Mouse (Mus musculus) adrenal gland, postnatal 36 days (tissue): Measurements from ENCODE around the gene Tor2a. TPM values are rescaled to one million over a fixed set of nuclear protein-coding genes. Genes with fewer than 3 reads are reported as not detected.

ENCODE experiments used
- DNase-seq, 2 experiments: peaks; one replicate each; pipeline ENCODE4 v3.0.0; 2021; ENCODE audit warnings: mixed read lengths in 1 of 2
- microRNA-seq: library from miRNA; unstranded; fragments of <30 nt; microRNA quantifications from one replicate; pipeline ENCODE4 v1.2.0, GENCODE M21; 2021
- total RNA-seq, 2 experiments: library from RNA; stranded (reverse); gene quantifications; 2 replicates each; pipeline ENCODE4 v1.2.3; 2021

Gene Tor2a
- total RNA-seq, 2 experiments from 2014 or later, result 26.7 to 32.5 TPM

- DNase-seq, result no peak
These were observed 52.0 kb downstream of the Tor2a start for GRCm38 (mm10) chr2:32808816-32809566.

Small RNA genes lying within 50 kb of the gene (microRNA-seq; reads per million reads assigned to microRNA genes)
- gene Mir2861, result not detected
- gene Mir3960, result not detected

Other genes starting within 250 kb of the Tor2a start
- 10 to 100 TPM; 21.5 to 34.8 TPM for gene Fam102a, start 221.9 kb upstream of the Tor2a start, total RNA-seq
- 10 to 100 TPM; 60.5 to 61.1 TPM for gene Dpm2, start 186.4 kb upstream of the Tor2a start, total RNA-seq
- gene Pip5kl1, start 182.4 kb upstream of the Tor2a start, total RNA-seq, result not detected
- gene 9430097D07Rik, start 181.6 kb upstream of the Tor2a start, total RNA-seq, result not detected
- gene St6galnac4, start 170.1 kb upstream of the Tor2a start, total RNA-seq, result 10 to 100 TPM in 1 of 2 experiments, 1 to 10 TPM in 1; 7.9 to 11.0 TPM
- gene St6galnac6, start 157.5 kb upstream of the Tor2a start, total RNA-seq, result 10 to 100 TPM; 38.3 to 58.1 TPM
- 10 to 100 TPM; 49.4 to 50.0 TPM for gene Ak1, start 135.5 kb upstream of the Tor2a start, total RNA-seq
- gene Eng, start 110.6 kb upstream of the Tor2a start, total RNA-seq, result 10 to 100 TPM; 96.0 to 97.8 TPM
- gene Fpgs, start 53.1 kb upstream of the Tor2a start, total RNA-seq, result 10 to 100 TPM; 12.8 to 14.9 TPM
- gene Cdk9, start 44.2 kb upstream of the Tor2a start, total RNA-seq, result 10 to 100 TPM; 74.7 to 76.3 TPM
- 10 to 100 TPM; 13.0 to 18.9 TPM for gene Sh2d3c, start 36.2 kb upstream of the Tor2a start, total RNA-seq
- gene 6330409D20Rik, start 16.2 kb upstream of the Tor2a start, total RNA-seq, result not detected
- gene Ttc16, start 18.4 kb downstream of the Tor2a start, total RNA-seq, result under 1 TPM; 0.10 to 0.20 TPM
- 10 to 100 TPM in 1 of 2 experiments, 1 to 10 TPM in 1; 8.3 to 12.0 TPM for gene Ptrh1, start 18.6 kb downstream of the Tor2a start, total RNA-seq
- gene Cfap157, start 27.2 kb downstream of the Tor2a start, total RNA-seq, result not detected
- gene Stxbp1, start 90.0 kb downstream of the Tor2a start, total RNA-seq, result 10 to 100 TPM; 21.5 to 30.6 TPM
- gene Fam129b, start 118.9 kb downstream of the Tor2a start, total RNA-seq, result 10 to 100 TPM; 15.8 to 32.3 TPM
- gene Rpl12, start 204.3 kb downstream of the Tor2a start, total RNA-seq, result 100 to 1,000 TPM; 165 to 189 TPM
- 10 to 100 TPM; 18.4 to 27.1 TPM for gene Lrsam1, start 204.4 kb downstream of the Tor2a start, total RNA-seq
- 10 to 100 TPM; 18.8 to 19.4 TPM for gene Slc2a8, start 224.8 kb downstream of the Tor2a start, total RNA-seq